Mouse (Mus musculus): Measurements from ENCODE around the gene Bscl2. TPM values are rescaled to one million over a fixed set of nuclear protein-coding genes. Genes with fewer than 3 reads are reported as not detected.
"Not testable (repeated sequence)": the region's sequence is repeated elsewhere in the genome, so short reads cannot be mapped to it uniquely, and the experiment has no call there.

Bscl2 gene
- polyA plus RNA-seq, 1 experiment from 2014 or later = 46.2 TPM

DNA sequence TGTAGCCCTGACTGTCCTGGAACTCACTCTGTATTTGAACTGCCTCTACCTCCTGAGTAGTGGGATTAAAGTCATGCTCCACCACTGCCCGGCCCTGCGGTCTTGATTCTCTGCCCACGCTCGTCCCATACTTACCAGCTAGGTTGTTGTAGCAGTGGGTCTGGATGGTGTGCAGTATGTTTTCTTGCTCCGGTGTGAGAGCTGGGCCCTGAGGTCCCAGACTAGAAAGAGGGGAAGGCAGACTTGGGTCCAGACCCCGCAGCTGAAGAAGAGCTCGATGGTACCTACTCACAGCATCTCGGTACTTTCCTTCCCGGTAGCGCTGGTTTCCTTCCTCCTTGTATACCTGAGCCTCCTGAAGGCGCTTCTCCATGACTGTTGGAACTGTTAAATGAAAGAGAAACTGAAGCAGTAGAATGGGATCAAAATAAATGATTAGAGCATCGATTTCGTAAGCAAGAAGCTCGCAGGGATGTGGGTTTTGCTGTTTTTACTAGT is 18.9 kb upstream of the Bscl2 start:
- peaks cover 29% of the 10 kb centered on the region for H3K4me1 ChIP-seq
- no peak for DNase-seq (ENCODE audit: low spot score)
- WGBS = 26% methylated on average over 14 of the region's 14 CpGs
- no peaks in the 10 kb centered on the region for H3K27me3 ChIP-seq (ENCODE audit: insufficient read depth, poor library complexity, severe bottlenecking)
- H3K9me3 ChIP-seq = no peaks in the 10 kb centered on the region
- peak overlapping the region; percentile 95 for H3K27ac ChIP-seq
- peaks cover 46% of the 10 kb centered on the region for H3K36me3 ChIP-seq
- H3K4me3 ChIP-seq = peak overlapping the region; percentile 100

DNA sequence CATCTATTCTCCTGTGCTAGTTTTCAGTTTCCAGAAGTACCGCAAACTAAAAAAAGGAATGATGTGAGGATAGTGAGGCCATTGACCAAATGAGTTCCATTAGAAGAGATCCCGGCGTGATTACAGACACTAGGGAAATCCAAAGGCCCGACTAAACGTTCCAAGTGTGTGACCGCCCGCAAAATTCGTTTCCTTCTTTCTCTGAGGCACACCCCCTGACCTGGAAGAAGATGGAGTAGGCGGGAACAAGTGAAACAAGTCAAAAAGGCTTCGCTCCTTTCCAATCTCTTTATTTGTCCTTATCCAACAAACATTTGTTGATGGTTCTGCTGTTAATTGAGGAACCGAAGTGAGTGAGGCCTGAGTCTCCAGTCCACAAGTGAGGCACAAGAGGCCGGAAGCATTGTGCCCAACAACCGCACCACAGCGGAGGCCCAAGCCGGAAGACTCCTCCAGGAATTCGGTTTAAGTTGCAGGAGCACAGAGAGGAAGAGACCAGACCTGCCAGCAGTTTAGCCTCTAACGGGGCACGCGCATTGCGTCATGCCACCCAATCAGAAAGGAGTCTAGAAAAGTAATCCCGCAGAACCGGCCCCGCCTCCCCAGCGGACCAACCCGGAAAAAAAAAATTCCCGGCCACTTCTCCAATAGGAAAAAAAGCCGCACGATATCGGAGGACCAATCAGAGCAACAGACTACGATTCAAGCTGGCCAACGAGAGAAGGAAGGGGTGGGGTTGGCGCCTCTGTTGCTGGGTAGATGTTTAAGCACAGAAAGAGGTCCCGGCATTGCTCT is 18.3 kb upstream of the Bscl2 start, which contains the start of gene Ttc9c:
Gene Ttc9c, minus strand, starts transcription at position 533 of the 795 bp plus-strand sequence.
- Histone ChIP-seq H3K4me1 (peaks cover 29% of the 10 kb centered on the region), H3K4me3 (peak within 1 kb of the TSS; percentile 100), H3K27ac (peak within 1 kb of the TSS; percentile 95), H3K36me3 (peaks cover 46% of the 10 kb centered on the region), H3K27me3 (ENCODE audit: insufficient read depth, poor library complexity, severe bottlenecking) (no peaks in the 10 kb centered on the region), H3K9me3 (no peaks in the 10 kb centered on the region)
- under 1% methylated on average over 33 of the region's 33 CpGs for WGBS
- peak; percentile 99 for DNase-seq (ENCODE audit: low spot score)

DNA sequence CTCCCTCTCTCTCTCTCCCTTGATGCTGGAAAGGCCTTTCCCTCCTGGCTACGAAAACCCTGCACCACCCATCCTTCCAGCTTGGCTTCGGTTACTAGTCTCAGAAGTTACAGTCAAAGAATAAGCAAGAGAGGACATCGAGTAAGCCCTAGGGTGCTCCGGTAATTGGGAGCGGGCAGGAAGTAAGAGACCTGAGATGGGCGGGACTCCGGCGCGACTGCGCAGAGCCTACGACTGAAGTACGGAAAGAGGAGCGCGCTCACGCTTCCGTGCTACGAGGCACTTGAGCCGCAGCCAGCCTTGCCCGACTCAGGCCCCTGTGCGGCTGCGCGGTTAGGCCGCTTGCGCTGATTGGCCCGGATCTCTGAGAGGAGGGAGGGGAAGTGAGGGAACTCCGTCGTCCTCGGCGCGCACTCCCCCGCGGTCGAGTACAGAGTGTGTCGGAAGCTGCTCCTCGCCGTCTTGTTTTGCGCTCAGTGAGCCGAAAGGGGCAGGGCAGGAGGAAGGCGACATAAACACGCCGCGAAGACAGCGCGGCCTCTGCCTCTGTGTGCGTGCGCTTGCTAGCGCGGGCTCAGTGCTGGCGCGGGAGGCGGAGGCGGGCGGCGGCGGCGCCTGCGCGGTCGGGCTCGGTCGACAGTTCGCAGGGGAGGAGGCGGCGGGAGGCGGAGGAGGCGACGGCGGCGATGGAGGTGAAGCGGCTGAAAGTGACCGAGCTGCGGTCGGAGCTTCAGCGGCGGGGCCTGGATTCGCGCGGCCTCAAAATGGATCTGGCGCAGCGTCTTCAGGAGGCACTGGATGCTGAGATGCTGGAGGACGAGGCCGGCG is 17.5 kb upstream of the Bscl2 start, which contains the start of gene Hnrnpul2:
Gene Hnrnpul2, plus strand, starts transcription at position 415 of the 828 bp plus-strand sequence.
- Histone ChIP-seq H3K27me3 (ENCODE audit: insufficient read depth, poor library complexity, severe bottlenecking) (no peaks in the 10 kb centered on the region), H3K9me3 (no peaks in the 10 kb centered on the region), H3K4me1 (peaks cover 29% of the 10 kb centered on the region), H3K27ac (peak within 1 kb of the TSS; percentile 95), H3K36me3 (peaks cover 47% of the 10 kb centered on the region), H3K4me3 (peak within 1 kb of the TSS; percentile 100)
- peak; percentile 99 for DNase-seq (ENCODE audit: low spot score)
- under 1% methylated on average over 83 of the region's 83 CpGs for WGBS

DNA sequence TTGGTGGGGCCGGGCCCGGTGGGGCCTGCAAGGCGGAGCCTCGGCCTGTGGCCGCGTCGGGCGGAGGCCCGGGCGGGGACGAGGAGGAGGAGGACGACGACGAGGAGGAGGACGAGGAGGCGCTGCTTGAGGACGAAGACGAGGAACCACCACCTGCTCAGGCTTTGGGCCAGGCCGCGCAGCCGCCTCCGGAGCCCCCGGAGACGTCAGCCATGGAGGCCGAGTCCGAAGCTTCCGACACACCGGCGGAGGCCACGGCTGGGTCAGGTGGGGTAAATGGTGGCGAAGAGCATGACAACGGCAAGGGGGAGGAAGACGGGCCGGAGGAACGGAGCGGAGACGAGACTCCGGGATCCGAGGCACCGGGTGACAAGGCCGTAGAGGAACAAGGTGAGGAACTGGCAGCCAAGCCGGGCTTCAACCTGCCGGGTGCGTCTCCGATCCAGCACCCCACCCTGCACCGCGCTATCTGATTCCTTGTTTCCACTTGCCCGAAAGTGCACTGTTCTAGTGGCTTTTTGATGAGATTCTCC is 16.8 kb upstream of the Bscl2 start:
- peak overlapping the region; percentile 95 for H3K27ac ChIP-seq
- no peaks in the 10 kb centered on the region for H3K27me3 ChIP-seq (ENCODE audit: insufficient read depth, poor library complexity, severe bottlenecking)
- peaks cover 29% of the 10 kb centered on the region for H3K4me1 ChIP-seq
- H3K36me3 ChIP-seq = peaks cover 47% of the 10 kb centered on the region
- no peaks in the 10 kb centered on the region for H3K9me3 ChIP-seq
- DNase-seq (ENCODE audit: low spot score) = peak; percentile 81
- H3K4me3 ChIP-seq = peak overlapping the region; percentile 100
- under 1% methylated on average over 47 of the region's 48 CpGs for WGBS

DNA sequence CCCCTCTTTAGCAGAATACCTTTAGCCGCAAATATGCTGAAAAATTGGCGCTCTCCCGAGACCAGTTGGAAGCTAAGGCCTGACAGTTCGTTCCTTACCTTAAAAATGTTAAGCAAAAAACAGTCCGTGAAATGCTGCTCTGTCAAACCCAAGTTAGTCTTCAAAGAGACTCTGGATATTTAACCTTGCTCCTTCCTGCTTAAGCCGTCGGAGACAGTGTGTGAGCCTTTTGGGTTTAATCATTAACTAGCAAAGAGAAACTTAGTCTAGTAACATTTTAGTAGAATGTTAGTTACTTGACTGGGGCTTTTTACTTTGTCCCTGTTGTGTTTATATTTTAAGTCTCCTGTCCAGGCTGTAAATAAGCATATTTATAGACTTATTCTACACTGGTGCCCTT is 16.1 kb upstream of the Bscl2 start:
- Histone ChIP-seq H3K27me3 (ENCODE audit: insufficient read depth, poor library complexity, severe bottlenecking) (no peaks in the 10 kb centered on the region), H3K4me3 (peak overlapping the region; percentile 100), H3K4me1 (peaks cover 29% of the 10 kb centered on the region), H3K9me3 (no peaks in the 10 kb centered on the region), H3K27ac (peak overlapping the region; percentile 95), H3K36me3 (peaks cover 50% of the 10 kb centered on the region)
- no peak for DNase-seq (ENCODE audit: low spot score)
- 3% methylated on average over 7 of the region's 7 CpGs for WGBS

DNA sequence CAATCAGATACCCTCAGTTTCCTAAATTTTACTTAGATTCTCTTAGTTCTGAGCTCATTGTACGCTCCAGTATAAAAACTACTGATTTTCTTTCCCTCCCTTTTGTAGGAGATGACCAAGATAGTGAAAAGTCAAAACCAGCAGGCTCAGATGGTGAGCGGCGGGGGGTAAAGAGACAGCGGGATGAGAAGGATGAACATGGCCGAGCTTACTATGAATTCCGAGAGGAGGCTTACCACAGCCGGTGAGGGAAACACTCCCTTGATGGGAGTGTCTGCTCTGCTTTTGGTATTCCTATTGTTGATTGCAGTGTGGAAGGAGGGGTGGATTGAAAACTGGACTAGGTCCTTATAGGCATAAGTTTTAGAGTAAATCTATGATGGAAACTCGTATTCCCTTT is 14.6 kb upstream of the Bscl2 start:
- peaks cover 56% of the 10 kb centered on the region for H3K36me3 ChIP-seq
- 75% methylated on average over 8 of the region's 8 CpGs for WGBS
- H3K9me3 ChIP-seq = no peaks in the 10 kb centered on the region
- no peak for DNase-seq (ENCODE audit: low spot score)
- H3K4me3 ChIP-seq = peak overlapping the region; percentile 100
- peaks cover 19% of the 10 kb centered on the region; the same call in 1 of the 2 replicates for H3K4me1 ChIP-seq
- no peak overlapping the region for H3K27ac ChIP-seq
- H3K27me3 ChIP-seq (ENCODE audit: insufficient read depth, poor library complexity, severe bottlenecking) = no peaks in the 10 kb centered on the region

GRCm38 (mm10) chr19:8829660-8830059 is 7.6 kb upstream of the Bscl2 start, which contains the start of gene AC129217.1:
AC129217.1 (plus strand) TSS chr19:8829773.
- no peaks in the 10 kb centered on the region for H3K27me3 ChIP-seq (ENCODE audit: insufficient read depth, poor library complexity, severe bottlenecking)
- H3K4me1 ChIP-seq = no peaks in the 10 kb centered on the region
- DNase-seq (ENCODE audit: low spot score) = no peak
- H3K27ac ChIP-seq = no peak within 1 kb of the TSS
- 93% methylated on average over 8 of the region's 8 CpGs for WGBS
- no peaks in the 10 kb centered on the region for H3K9me3 ChIP-seq
- peaks cover 100% of the 10 kb centered on the region for H3K36me3 ChIP-seq
- H3K4me3 ChIP-seq = no peak within 1 kb of the TSS

- H3K36me3 ChIP-seq = peaks cover 100% of the 10 kb centered on the region
- H3K9me3 ChIP-seq = no peaks in the 10 kb centered on the region
- H3K4me3 ChIP-seq = no peak overlapping the region
- no peaks in the 10 kb centered on the region for H3K27me3 ChIP-seq (ENCODE audit: insufficient read depth, poor library complexity, severe bottlenecking)
- H3K27ac ChIP-seq = no peak overlapping the region
- H3K4me1 ChIP-seq = no peaks in the 10 kb centered on the region
- WGBS = 96% methylated on average over 8 of the region's 8 CpGs
- no peak for DNase-seq (ENCODE audit: low spot score)
Observed at GRCm38 (mm10) chr19:8830664-8831063, 6.6 kb upstream of the Bscl2 start.

DNA sequence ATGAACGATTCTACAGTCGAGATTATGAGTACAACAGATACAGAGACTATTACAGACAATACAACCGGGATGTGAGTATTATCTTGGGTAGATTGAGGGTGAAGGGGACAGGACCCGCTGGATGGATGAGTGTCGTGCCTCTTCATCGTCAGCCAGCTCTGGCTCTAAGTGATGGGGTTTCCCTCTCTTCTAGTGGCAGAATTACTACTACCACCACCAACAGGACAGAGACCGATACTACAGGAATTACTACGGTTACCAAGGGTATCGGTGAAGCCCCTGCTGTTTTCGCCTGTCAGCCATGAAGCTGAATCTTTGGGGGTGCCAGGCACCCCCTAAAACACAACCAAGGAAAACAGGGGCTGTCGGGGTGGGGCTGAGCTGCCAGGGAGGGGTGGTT is 6.0 kb upstream of the Bscl2 start:
- WGBS = 89% methylated on average over 11 of the region's 11 CpGs
- no peak for DNase-seq (ENCODE audit: low spot score)
- Histone ChIP-seq H3K27me3 (ENCODE audit: insufficient read depth, poor library complexity, severe bottlenecking) (no peaks in the 10 kb centered on the region), H3K4me3 (no peak overlapping the region), H3K4me1 (no peaks in the 10 kb centered on the region), H3K27ac (no peak overlapping the region), H3K9me3 (no peaks in the 10 kb centered on the region), H3K36me3 (peaks cover 98% of the 10 kb centered on the region)

DNA sequence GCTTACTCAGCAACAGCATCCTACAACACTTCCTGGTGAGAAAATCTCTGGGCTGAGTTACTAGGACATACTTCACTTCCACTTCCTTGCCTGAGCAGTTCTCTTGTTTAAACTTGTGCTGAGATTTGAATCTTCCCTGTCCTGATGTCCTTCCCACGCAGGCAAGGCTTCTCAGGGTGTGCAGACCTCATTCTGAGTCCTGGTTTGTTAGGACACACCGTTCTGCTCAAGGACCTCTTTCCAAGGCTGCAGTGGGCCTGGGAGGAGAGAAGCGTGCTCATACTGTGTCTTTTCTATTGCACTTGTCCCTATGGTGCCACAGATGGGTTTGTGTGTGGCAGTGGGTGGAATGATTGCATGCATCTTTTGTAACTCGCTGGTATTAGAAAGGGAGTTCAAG is 4.3 kb upstream of the Bscl2 start:
- Histone ChIP-seq H3K9me3 (no peaks in the 10 kb centered on the region), H3K4me3 (no peak overlapping the region), H3K27me3 (ENCODE audit: insufficient read depth, poor library complexity, severe bottlenecking) (no peaks in the 10 kb centered on the region), H3K36me3 (peaks cover 82% of the 10 kb centered on the region), H3K4me1 (peaks cover 8% of the 10 kb centered on the region; the same call in 1 of the 2 replicates), H3K27ac (no peak overlapping the region)
- no peak for DNase-seq (ENCODE audit: low spot score)
- WGBS = 90% methylated on average over 4 of the region's 4 CpGs

- WGBS = 94% methylated on average over 10 of the region's 10 CpGs
- not testable (repeated sequence) for H3K27ac ChIP-seq; H3K9me3 ChIP-seq; H3K27me3 ChIP-seq (ENCODE audit: insufficient read depth, poor library complexity, severe bottlenecking); DNase-seq (ENCODE audit: low spot score); H3K4me3 ChIP-seq
- peaks cover 41% of the 10 kb centered on the region for H3K4me1 ChIP-seq
- H3K36me3 ChIP-seq = peaks cover 51% of the 10 kb centered on the region
Observed at GRCm38 (mm10) chr19:8836327-8836726, 940 bp upstream of the Bscl2 start.

GRCm38 (mm10) chr19:8838041-8838730 is 919 bp downstream of the Bscl2 start:
- no peak for DNase-seq (ENCODE audit: low spot score)
- no peaks in the 10 kb centered on the region for H3K27me3 ChIP-seq (ENCODE audit: insufficient read depth, poor library complexity, severe bottlenecking)
- peak overlapping the region; percentile 98 for H3K27ac ChIP-seq
- 24% methylated on average over 15 of the region's 15 CpGs for WGBS
- H3K4me3 ChIP-seq = peak overlapping the region; percentile 69
- H3K4me1 ChIP-seq = peaks cover 41% of the 10 kb centered on the region
- H3K36me3 ChIP-seq = peaks cover 44% of the 10 kb centered on the region
- no peaks in the 10 kb centered on the region for H3K9me3 ChIP-seq

Data from heart, embryonic 10.5 days (tissue).